Mouse (Mus musculus): ENCODE measurements around the gene Ncor2. TPM values are rescaled to one million over a fixed set of nuclear protein-coding genes. Genes with fewer than 3 reads are reported as not detected.

The Ncor2 gene
- total and polyA plus RNA-seq, 3 experiments, result 5.0 to 46.8 TPM; not detected in 1

GRCm38 (mm10) chr5:125170107-125170842, 8.7 kb downstream of the Ncor2 start:
- H3K4me1 ChIP-seq (ENCODE audit: control insufficient read depth in 1 of 2, insufficient read depth in 2 of 2, low read length in 2 of 2), result peaks cover 0 to 14% of the 10 kb centered on the region in 2 experiments; a peak in 3 of 4 replicates

GRCm38 (mm10) chr5:125168101-125168500, 10.9 kb downstream of the Ncor2 start:
- no peak for TF ChIP-seq MYC (IDR thresholded peaks at IDR 0.05; ENCODE audit: low read depth, low read length)
- Histone ChIP-seq H3K9me3 (replicated peaks; ENCODE audit: insufficient read depth, low read length) (no peaks in the 10 kb centered on the region), H3K27me3 (ENCODE audit: control insufficient read depth in 1 of 2, insufficient read depth in 2 of 2, low read length in 2 of 2) (no peaks in the 10 kb centered on the region), H3K27ac (ENCODE audit: control insufficient read depth, low read depth, low read length) (no peak overlapping the region), H3K36me3 (ENCODE audit: control insufficient read depth in 1 of 2, insufficient read depth in 2 of 2, low read length in 2 of 2) (peaks cover 0 to 28% of the 10 kb centered on the region in 2 experiments; a peak in 2 of 4 replicates), H3K79me2 (ENCODE audit: control insufficient read depth, insufficient read depth, low read length, poor library complexity) (peaks cover 61% of the 10 kb centered on the region), H3K9ac (ENCODE audit: control insufficient read depth, low read depth, low read length, poor library complexity, severe bottlenecking) (no peak overlapping the region), H3K4me1 (ENCODE audit: control insufficient read depth in 1 of 2, insufficient read depth in 2 of 2, low read length in 2 of 2) (peaks cover 9 to 31% of the 10 kb centered on the region in 2 experiments; a peak in 3 of 4 replicates), H3K4me3 (ENCODE audit: control insufficient read depth in 1 of 2, insufficient read depth in 1 of 2, low read depth in 2 of 2, low read length in 2 of 2) (no peak overlapping the region)
- DNase-seq (ENCODE audit: low read depth, low spot score), result no peak

More at GRCm38 (mm10) chr5:125170107-125170842, 8.7 kb downstream of the Ncor2 start:
- no peak overlapping the region for H3K9ac ChIP-seq (ENCODE audit: control insufficient read depth, low read depth, low read length, poor library complexity, severe bottlenecking)
- TF ChIP-seq RAD21 (IDR thresholded peaks at IDR 0.05; ENCODE audit: low read depth, low read length), result no peak
- TF ChIP-seq E2F4 (IDR thresholded peaks at IDR 0.05; ENCODE audit: borderline replicate concordance, low read depth, low read length), result no peak
- TF ChIP-seq CHD2 (IDR thresholded peaks at IDR 0.05; ENCODE audit: low read length), result no peak
- TF ChIP-seq CTCF (IDR thresholded peaks at IDR 0.05 in 2 of 3, conservative IDR thresholded peaks at IDR 0.05 in 1 of 3; ENCODE audit: control insufficient read depth in 1 of 3, insufficient read depth in 1 of 3, low read depth in 2 of 3, low read length in 3 of 3, poor library complexity in 1 of 3, severe bottlenecking in 1 of 3), result no peak
- TF ChIP-seq MAZ (IDR thresholded peaks at IDR 0.05; ENCODE audit: low read depth, low read length), result no peak
- no peak for TF ChIP-seq JUND (IDR thresholded peaks at IDR 0.05; ENCODE audit: low read depth, low read length)
- no peak for TF ChIP-seq MXI1 (IDR thresholded peaks at IDR 0.05; ENCODE audit: low read depth, low read length)
- TF ChIP-seq EP300 (IDR thresholded peaks at IDR 0.05; ENCODE audit: low read depth in 1 of 2, low read length in 2 of 2), result no peak
- no peak for TF ChIP-seq GABPA (IDR thresholded peaks at IDR 0.05; ENCODE audit: low read depth, low read length)
- TF ChIP-seq RCOR1 (IDR thresholded peaks at IDR 0.05; ENCODE audit: low read depth, low read length), result no peak
- no peak for TF ChIP-seq ETS1 (IDR thresholded peaks at IDR 0.05; ENCODE audit: low read depth, low read length)
- no peak for TF ChIP-seq MAX (IDR thresholded peaks at IDR 0.05; ENCODE audit: low read length)
- no peak for TF ChIP-seq MYC (IDR thresholded peaks at IDR 0.05; ENCODE audit: low read depth, low read length)
- no peak for TF ChIP-seq POLR2AphosphoS2 (IDR thresholded peaks at IDR 0.05; ENCODE audit: low read length)
- TF ChIP-seq MYB (IDR thresholded peaks at IDR 0.05; ENCODE audit: low read depth, low read length), result no peak
- no peak for TF ChIP-seq SMC3 (IDR thresholded peaks at IDR 0.05; ENCODE audit: low read depth, low read length)
- no peak for TF ChIP-seq BHLHE40 (IDR thresholded peaks at IDR 0.05; ENCODE audit: borderline replicate concordance, low read depth, low read length)
- TF ChIP-seq TBP (IDR thresholded peaks at IDR 0.05; ENCODE audit: low read depth, low read length), result no peak
- TF ChIP-seq MEF2A (IDR thresholded peaks at IDR 0.05; ENCODE audit: extremely low read depth, insufficient replicate concordance, low read depth, low read length, poor library complexity, severe bottlenecking), result no peak
- no peak for TF ChIP-seq ZMIZ1 (IDR thresholded peaks at IDR 0.05; ENCODE audit: low read depth, low read length)
- H3K36me3 ChIP-seq (ENCODE audit: control insufficient read depth in 1 of 2, insufficient read depth in 2 of 2, low read length in 2 of 2), result peaks cover 0 to 10% of the 10 kb centered on the region in 2 experiments; a peak in 2 of 4 replicates
- no peak overlapping the region for H3K4me3 ChIP-seq (ENCODE audit: control insufficient read depth in 1 of 2, insufficient read depth in 1 of 2, low read depth in 2 of 2, low read length in 2 of 2)
- no peak overlapping the region for H3K27ac ChIP-seq (ENCODE audit: control insufficient read depth, low read depth, low read length)
- H3K79me2 ChIP-seq (ENCODE audit: control insufficient read depth, insufficient read depth, low read length, poor library complexity), result peaks cover 76% of the 10 kb centered on the region
- no peak for DNase-seq (ENCODE audit: low read depth, low spot score)
- H3K9me3 ChIP-seq (replicated peaks; ENCODE audit: insufficient read depth, low read length), result no peaks in the 10 kb centered on the region
- no peaks in the 10 kb centered on the region for H3K27me3 ChIP-seq (ENCODE audit: control insufficient read depth in 1 of 2, insufficient read depth in 2 of 2, low read length in 2 of 2)
